Mouse (Mus musculus): Measurements from ENCODE around the gene Mgll. TPM values are rescaled to one million over a fixed set of nuclear protein-coding genes. Genes with fewer than 3 reads are reported as not detected.

The Mgll gene
- total and polyA plus RNA-seq, 2 experiments: 81.3 to 158 TPM

DNA sequence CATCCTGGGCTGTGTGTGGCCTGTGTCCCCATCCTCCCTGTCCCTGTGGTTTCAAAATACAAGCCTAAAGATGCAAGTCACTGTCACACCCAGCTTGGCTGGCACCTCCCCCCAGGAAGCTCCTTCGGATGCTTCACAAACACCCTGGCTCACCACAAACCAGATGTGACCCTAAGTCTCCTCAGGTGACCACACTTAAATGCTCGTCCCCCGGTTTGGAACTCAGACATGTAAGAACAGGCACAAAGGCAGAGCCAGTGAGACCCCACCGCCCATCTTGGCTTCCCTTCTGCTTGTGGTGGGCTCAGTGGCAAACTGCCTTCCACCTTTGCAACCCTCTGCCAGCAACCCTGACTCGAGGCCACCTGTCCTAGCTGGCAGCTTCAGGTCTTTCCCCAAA lies 110.8 kb downstream of the Mgll start:
- H3K4me3 ChIP-seq (ENCODE audit: insufficient read depth, low read depth, low read length): no peak overlapping the region
- DNase-seq (ENCODE audit: extremely low read depth, low read depth, low spot score): no peak
- TF ChIP-seq POLR2A (IDR thresholded peaks at IDR 0.05; ENCODE audit: extremely low read depth, insufficient read depth, low read length): no peak
- TF ChIP-seq CTCF (IDR thresholded peaks at IDR 0.05; ENCODE audit: low read depth, low read length): no peak
- no peaks in the 10 kb centered on the region for H3K4me1 ChIP-seq (ENCODE audit: control insufficient read depth, insufficient read depth, low read length)
- peaks cover 2% of the 10 kb centered on the region; the same call in 1 of the 2 replicates for H3K36me3 ChIP-seq (ENCODE audit: control insufficient read depth, insufficient read depth, low read length)
- no peak overlapping the region for H3K27ac ChIP-seq (replicated peaks; ENCODE audit: insufficient read depth, low read depth, low read length)
- no peaks in the 10 kb centered on the region for H3K79me2 ChIP-seq (ENCODE audit: control insufficient read depth, insufficient read depth, low read length)
- no peak overlapping the region for H3K9ac ChIP-seq (ENCODE audit: low read depth, low read length)
- WGBS: 80% methylated on average over 5 of the region's 5 CpGs
- H3K27me3 ChIP-seq (ENCODE audit: control insufficient read depth, insufficient read depth, low read length): no peaks in the 10 kb centered on the region

- Histone ChIP-seq H3K27ac (replicated peaks; ENCODE audit: insufficient read depth, low read depth, low read length) (no peak overlapping the region), H3K36me3 (ENCODE audit: control insufficient read depth, insufficient read depth, low read length) (peaks cover 2% of the 10 kb centered on the region; the same call in 1 of the 2 replicates), H3K9ac (ENCODE audit: low read depth, low read length) (no peak overlapping the region), H3K4me3 (ENCODE audit: insufficient read depth, low read depth, low read length) (no peak overlapping the region), H3K79me2 (ENCODE audit: control insufficient read depth, insufficient read depth, low read length) (peaks cover 4% of the 10 kb centered on the region; the same call in 1 of the 2 replicates), H3K27me3 (ENCODE audit: control insufficient read depth, insufficient read depth, low read length) (no peaks in the 10 kb centered on the region), H3K4me1 (ENCODE audit: control insufficient read depth, insufficient read depth, low read length) (peaks cover 6% of the 10 kb centered on the region)
- no peak for TF ChIP-seq POLR2A (IDR thresholded peaks at IDR 0.05; ENCODE audit: extremely low read depth, insufficient read depth, low read length)
- TF ChIP-seq CTCF (IDR thresholded peaks at IDR 0.05; ENCODE audit: low read depth, low read length): no peak
- DNase-seq (ENCODE audit: extremely low read depth, low read depth, low spot score): no peak
- 92% methylated on average over 28 of the region's 28 CpGs for WGBS
Observed at GRCm38 (mm10) chr6:88836178-88836819, 112.1 kb downstream of the Mgll start.

GRCm38 (mm10) chr6:88837999-88838398 lies 113.8 kb downstream of the Mgll start:
- Histone ChIP-seq H3K9ac (ENCODE audit: low read depth, low read length) (no peak overlapping the region), H3K27ac (replicated peaks; ENCODE audit: insufficient read depth, low read depth, low read length) (no peak overlapping the region)

GRCm38 (mm10) chr6:88838613-88839012 lies 114.4 kb downstream of the Mgll start:
- Histone ChIP-seq H3K4me1 (ENCODE audit: control insufficient read depth, insufficient read depth, low read length) (peaks cover 11% of the 10 kb centered on the region), H3K9ac (ENCODE audit: low read depth, low read length) (no peak overlapping the region)

More at GRCm38 (mm10) chr6:88837999-88838398, 113.8 kb downstream of the Mgll start:
- DNase-seq (ENCODE audit: extremely low read depth, low read depth, low spot score): no peak
- no peak overlapping the region for H3K4me3 ChIP-seq (ENCODE audit: insufficient read depth, low read depth, low read length)
- peaks cover 2% of the 10 kb centered on the region; the same call in 1 of the 2 replicates for H3K36me3 ChIP-seq (ENCODE audit: control insufficient read depth, insufficient read depth, low read length)
- 95% methylated on average over 12 of the region's 12 CpGs for WGBS
- H3K79me2 ChIP-seq (ENCODE audit: control insufficient read depth, insufficient read depth, low read length): peaks cover 4% of the 10 kb centered on the region; the same call in 1 of the 2 replicates
- H3K4me1 ChIP-seq (ENCODE audit: control insufficient read depth, insufficient read depth, low read length): peaks cover 7% of the 10 kb centered on the region
- TF ChIP-seq POLR2A (IDR thresholded peaks at IDR 0.05; ENCODE audit: extremely low read depth, insufficient read depth, low read length): no peak
- TF ChIP-seq CTCF (IDR thresholded peaks at IDR 0.05; ENCODE audit: low read depth, low read length): no peak
- no peaks in the 10 kb centered on the region for H3K27me3 ChIP-seq (ENCODE audit: control insufficient read depth, insufficient read depth, low read length)

DNA sequence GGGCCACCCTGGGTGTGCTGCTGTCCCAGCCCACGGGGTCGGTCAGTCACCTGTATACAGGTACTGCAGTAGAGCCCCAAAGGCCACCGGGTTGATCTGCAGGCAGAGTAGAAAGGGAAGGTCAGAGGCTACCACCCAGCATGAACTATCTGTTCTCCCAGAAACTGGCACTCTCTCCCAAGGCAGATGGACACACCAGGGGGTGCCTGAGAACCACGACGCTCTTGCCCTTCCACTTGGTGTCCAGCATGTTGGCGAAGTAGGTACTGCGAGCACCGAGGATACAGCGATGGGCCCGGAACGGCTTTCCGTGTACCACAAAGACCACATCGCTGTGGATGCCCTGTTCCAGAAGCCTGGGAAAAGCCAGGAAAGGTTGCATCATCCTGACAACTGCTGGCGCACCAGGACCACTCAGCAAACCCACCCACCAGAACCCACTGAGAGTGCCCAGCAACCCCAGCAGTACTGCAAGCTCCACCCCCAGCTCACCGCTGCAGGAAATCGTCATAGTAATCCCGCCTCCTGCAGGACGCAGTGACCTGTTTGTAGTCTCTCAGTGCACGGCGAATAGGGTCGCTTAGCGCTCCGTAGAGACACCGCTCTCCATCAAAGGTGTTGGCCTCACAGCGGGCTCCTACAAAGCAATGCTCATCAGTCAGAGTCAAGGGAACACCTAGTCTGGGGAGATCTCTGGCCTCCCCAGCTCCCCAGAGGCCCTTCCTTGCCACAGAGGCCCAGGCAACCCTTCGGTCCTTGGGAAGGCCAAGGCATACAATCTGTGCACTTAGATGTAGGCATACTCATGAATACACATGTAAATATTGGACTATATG lies 115.1 kb downstream of the Mgll start:
- no peak for DNase-seq (ENCODE audit: extremely low read depth, low read depth, low spot score)
- H3K79me2 ChIP-seq (ENCODE audit: control insufficient read depth, insufficient read depth, low read length): peaks cover 4% of the 10 kb centered on the region; the same call in 1 of the 2 replicates
- no peak overlapping the region for H3K27ac ChIP-seq (replicated peaks; ENCODE audit: insufficient read depth, low read depth, low read length)
- H3K9ac ChIP-seq (ENCODE audit: low read depth, low read length): no peak overlapping the region
- H3K4me3 ChIP-seq (ENCODE audit: insufficient read depth, low read depth, low read length): no peak overlapping the region
- no peaks in the 10 kb centered on the region for H3K27me3 ChIP-seq (ENCODE audit: control insufficient read depth, insufficient read depth, low read length)
- peaks cover 11% of the 10 kb centered on the region for H3K4me1 ChIP-seq (ENCODE audit: control insufficient read depth, insufficient read depth, low read length)
- WGBS: 90% methylated on average over 26 of the region's 26 CpGs
- peaks cover 2% of the 10 kb centered on the region; the same call in 1 of the 2 replicates for H3K36me3 ChIP-seq (ENCODE audit: control insufficient read depth, insufficient read depth, low read length)
- no peak for TF ChIP-seq POLR2A (IDR thresholded peaks at IDR 0.05; ENCODE audit: extremely low read depth, insufficient read depth, low read length)
- TF ChIP-seq CTCF (IDR thresholded peaks at IDR 0.05; ENCODE audit: low read depth, low read length): no peak

More at GRCm38 (mm10) chr6:88838613-88839012, 114.4 kb downstream of the Mgll start:
- Histone ChIP-seq H3K36me3 (ENCODE audit: control insufficient read depth, insufficient read depth, low read length) (peaks cover 2% of the 10 kb centered on the region; the same call in 1 of the 2 replicates), H3K27ac (replicated peaks; ENCODE audit: insufficient read depth, low read depth, low read length) (no peak overlapping the region), H3K27me3 (ENCODE audit: control insufficient read depth, insufficient read depth, low read length) (no peaks in the 10 kb centered on the region), H3K4me3 (ENCODE audit: insufficient read depth, low read depth, low read length) (no peak overlapping the region), H3K79me2 (ENCODE audit: control insufficient read depth, insufficient read depth, low read length) (peaks cover 4% of the 10 kb centered on the region; the same call in 1 of the 2 replicates)
- 97% methylated on average over 10 of the region's 10 CpGs for WGBS
- no peak for TF ChIP-seq CTCF (IDR thresholded peaks at IDR 0.05; ENCODE audit: low read depth, low read length)
- TF ChIP-seq POLR2A (IDR thresholded peaks at IDR 0.05; ENCODE audit: extremely low read depth, insufficient read depth, low read length): no peak
- DNase-seq (ENCODE audit: extremely low read depth, low read depth, low spot score): no peak
